Mouse (Mus musculus): ENCODE measurements at regions not wholly inside any gene's neighbourhood (a gene's known extent, or its start where the extent isn't known, plus 50 kb on each side); places are given as distances from the start of the nearest gene placed in this dataset.

DNA sequence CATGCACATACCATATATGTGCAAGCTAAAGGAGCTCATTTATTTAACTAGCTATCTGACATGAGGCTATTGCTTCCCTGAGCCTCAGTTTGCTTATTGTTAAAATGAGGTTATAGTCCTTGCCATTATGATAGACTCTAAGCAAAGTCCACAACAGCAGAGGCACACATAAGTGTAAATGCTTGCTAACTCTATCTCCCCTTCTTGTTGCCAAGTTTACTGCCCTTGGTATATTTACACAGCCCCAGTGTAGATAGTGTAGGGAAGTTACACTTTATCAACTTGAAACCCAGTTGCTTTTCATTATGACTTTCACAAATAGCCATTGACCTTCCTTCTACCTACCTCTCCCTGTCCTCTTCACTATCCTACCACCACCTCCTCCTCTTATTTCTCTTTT is 782.6 kb upstream of the Agtr1b start:
- Histone ChIP-seq H3K4me2 (replicated peaks; ENCODE audit: low read depth) (no peak overlapping the region), H3K4me3 (ENCODE audit: low read depth, low read length) (no peak overlapping the region), H3K4me1 (replicated peaks; ENCODE audit: control insufficient read depth, insufficient read depth) (no peaks in the 10 kb centered on the region), H3K9ac (ENCODE audit: low read length) (no peak overlapping the region), H3K9me3 (ENCODE audit: control insufficient read depth, low read length) (no peaks in the 10 kb centered on the region), H3K27ac (replicated peaks) (no peak overlapping the region), H3K27me3 (ENCODE audit: control insufficient read depth, insufficient read depth, low read length) (no peaks in the 10 kb centered on the region), H3K36me3 (ENCODE audit: control insufficient read depth, insufficient read depth, low read length) (no peaks in the 10 kb centered on the region)
- TF ChIP-seq CTCF (IDR thresholded peaks at IDR 0.05; ENCODE audit: low read depth) (no peak), EP300 (optimal IDR thresholded peaks at IDR 0.05) (no peak)
- DNase-seq (ENCODE audit: low spot score) (no peak), ATAC-seq (ENCODE audit: low FRiP score, low TSS enrichment) (peak; percentile 89; the same call in 1 of the 2 replicates)

DNA sequence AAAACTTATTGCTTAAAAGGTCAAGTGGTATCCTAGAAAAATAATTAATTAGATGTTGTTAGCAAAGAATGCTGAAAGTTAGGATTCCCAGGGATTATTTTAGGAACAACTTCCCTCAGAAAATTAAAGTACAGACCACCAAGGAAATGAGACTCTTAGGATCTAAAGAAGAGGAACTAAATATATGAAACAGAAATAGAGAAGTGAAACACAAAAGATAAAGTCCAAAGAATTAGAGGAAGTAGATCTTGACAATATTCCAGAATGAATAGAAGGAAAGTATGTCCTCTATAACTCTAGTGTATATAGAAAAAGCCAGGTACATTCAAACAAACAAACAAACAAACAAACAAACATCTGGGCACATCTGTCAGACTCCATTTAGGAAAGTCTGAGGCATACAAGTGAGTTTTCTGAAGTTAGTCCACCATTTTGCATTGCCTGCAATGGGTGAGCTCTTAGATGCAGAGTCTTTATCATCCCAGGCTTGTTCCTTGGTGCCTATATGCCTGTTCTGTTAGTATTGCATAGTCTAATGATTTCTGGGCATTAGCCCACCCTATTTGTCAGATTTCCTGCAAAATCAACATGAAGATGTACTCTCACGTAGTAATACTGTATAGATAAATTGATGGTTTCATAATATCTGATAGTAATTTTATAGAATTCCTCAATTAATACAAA is 762.0 kb upstream of the Agtr1b start:
- Histone ChIP-seq H3K9me3 (ENCODE audit: control insufficient read depth, low read length) (no peaks in the 10 kb centered on the region), H3K27ac (replicated peaks) (no peak overlapping the region), H3K9ac (ENCODE audit: low read length) (no peak overlapping the region), H3K4me1 (replicated peaks; ENCODE audit: control insufficient read depth, insufficient read depth) (no peaks in the 10 kb centered on the region), H3K4me3 (ENCODE audit: low read depth, low read length) (no peak overlapping the region), H3K36me3 (ENCODE audit: control insufficient read depth, insufficient read depth, low read length) (no peaks in the 10 kb centered on the region), H3K4me2 (replicated peaks; ENCODE audit: low read depth) (no peak overlapping the region), H3K27me3 (ENCODE audit: control insufficient read depth, insufficient read depth, low read length) (no peaks in the 10 kb centered on the region)
- DNase-seq (ENCODE audit: low spot score) = no peak
- 96% methylated on average over 1 of the region's 1 CpGs for WGBS
- TF ChIP-seq EP300 (optimal IDR thresholded peaks at IDR 0.05) (no peak), CTCF (IDR thresholded peaks at IDR 0.05; ENCODE audit: low read depth) (no peak)
- ATAC-seq (ENCODE audit: low FRiP score, low TSS enrichment) = no peak

DNA sequence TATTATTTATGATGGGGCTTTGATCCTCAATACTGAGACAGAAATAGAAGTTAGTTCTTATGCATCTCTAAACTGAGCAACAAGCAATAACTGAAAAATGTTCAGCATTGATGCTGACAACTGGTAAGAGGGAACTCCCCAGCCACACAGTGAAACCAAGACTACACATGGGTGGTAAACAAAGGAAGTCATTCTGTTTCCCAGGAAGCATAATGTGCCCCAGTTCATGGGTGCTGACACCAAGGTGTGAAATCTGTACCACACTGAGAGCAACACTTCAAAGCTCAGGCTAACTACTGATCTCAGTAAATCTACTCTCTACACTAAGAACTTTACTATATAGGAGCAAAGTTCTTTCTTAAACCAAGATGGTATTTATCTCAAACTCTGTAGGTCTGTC is 759.2 kb upstream of the Agtr1b start:
- Histone ChIP-seq H3K36me3 (ENCODE audit: control insufficient read depth, insufficient read depth, low read length) (no peaks in the 10 kb centered on the region), H3K9me3 (ENCODE audit: control insufficient read depth, low read length) (no peaks in the 10 kb centered on the region), H3K4me2 (replicated peaks; ENCODE audit: low read depth) (no peak overlapping the region), H3K27ac (replicated peaks) (no peak overlapping the region), H3K9ac (ENCODE audit: low read length) (no peak overlapping the region), H3K27me3 (ENCODE audit: control insufficient read depth, insufficient read depth, low read length) (no peaks in the 10 kb centered on the region), H3K4me1 (replicated peaks; ENCODE audit: control insufficient read depth, insufficient read depth) (no peaks in the 10 kb centered on the region), H3K4me3 (ENCODE audit: low read depth, low read length) (no peak overlapping the region)
- no peak for ATAC-seq (ENCODE audit: low FRiP score, low TSS enrichment)
- no peak for DNase-seq (ENCODE audit: low spot score)
- TF ChIP-seq CTCF (IDR thresholded peaks at IDR 0.05; ENCODE audit: low read depth) (no peak), EP300 (optimal IDR thresholded peaks at IDR 0.05) (no peak)

DNA sequence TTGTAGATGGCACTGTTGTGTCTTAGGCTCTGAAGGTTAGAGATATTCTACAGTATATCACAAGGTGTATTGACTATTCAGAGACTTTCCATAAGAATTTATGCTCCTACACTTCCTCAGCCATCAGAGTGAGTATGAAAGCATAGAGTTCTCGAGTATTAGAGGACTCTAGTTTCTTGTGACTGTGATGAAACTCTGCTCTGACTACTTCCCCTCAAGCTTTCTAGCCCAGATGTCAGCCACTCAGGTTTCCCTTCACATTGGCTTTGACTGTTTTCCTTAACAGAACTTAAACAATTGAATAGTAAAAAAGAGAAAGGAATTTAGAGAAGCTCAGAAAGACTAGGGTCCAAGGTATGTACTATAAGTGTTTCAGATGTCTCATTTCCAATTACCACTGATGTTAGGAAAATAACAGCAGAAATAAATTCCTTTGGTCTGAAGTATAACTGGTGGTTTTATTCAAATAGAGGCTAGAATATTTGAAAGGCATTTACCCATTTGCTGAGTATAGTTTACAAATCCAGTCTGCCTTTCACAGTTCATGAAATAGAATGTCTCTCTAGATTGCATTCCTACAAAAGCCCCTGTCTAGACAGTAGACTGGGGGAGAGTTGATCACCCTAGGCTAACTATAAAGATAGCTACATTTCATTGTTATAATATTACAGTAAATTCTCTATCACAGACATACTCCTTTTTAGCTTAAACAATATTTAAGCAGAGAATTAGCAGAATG is 751.4 kb upstream of the Agtr1b start:
- DNase-seq (ENCODE audit: low spot score) (no peak), ATAC-seq (ENCODE audit: low FRiP score, low TSS enrichment) (no peak)
- Histone ChIP-seq H3K36me3 (ENCODE audit: control insufficient read depth, insufficient read depth, low read length) (no peaks in the 10 kb centered on the region), H3K9me3 (ENCODE audit: control insufficient read depth, low read length) (no peaks in the 10 kb centered on the region), H3K4me2 (replicated peaks; ENCODE audit: low read depth) (no peak overlapping the region), H3K4me1 (replicated peaks; ENCODE audit: control insufficient read depth, insufficient read depth) (no peaks in the 10 kb centered on the region), H3K27ac (replicated peaks) (no peak overlapping the region), H3K27me3 (ENCODE audit: control insufficient read depth, insufficient read depth, low read length) (no peaks in the 10 kb centered on the region), H3K9ac (ENCODE audit: low read length) (no peak overlapping the region), H3K4me3 (ENCODE audit: low read depth, low read length) (no peak overlapping the region)
- TF ChIP-seq CTCF (IDR thresholded peaks at IDR 0.05; ENCODE audit: low read depth) (no peak), EP300 (optimal IDR thresholded peaks at IDR 0.05) (no peak)
- WGBS = 76% methylated on average over 1 of the region's 1 CpGs

DNA sequence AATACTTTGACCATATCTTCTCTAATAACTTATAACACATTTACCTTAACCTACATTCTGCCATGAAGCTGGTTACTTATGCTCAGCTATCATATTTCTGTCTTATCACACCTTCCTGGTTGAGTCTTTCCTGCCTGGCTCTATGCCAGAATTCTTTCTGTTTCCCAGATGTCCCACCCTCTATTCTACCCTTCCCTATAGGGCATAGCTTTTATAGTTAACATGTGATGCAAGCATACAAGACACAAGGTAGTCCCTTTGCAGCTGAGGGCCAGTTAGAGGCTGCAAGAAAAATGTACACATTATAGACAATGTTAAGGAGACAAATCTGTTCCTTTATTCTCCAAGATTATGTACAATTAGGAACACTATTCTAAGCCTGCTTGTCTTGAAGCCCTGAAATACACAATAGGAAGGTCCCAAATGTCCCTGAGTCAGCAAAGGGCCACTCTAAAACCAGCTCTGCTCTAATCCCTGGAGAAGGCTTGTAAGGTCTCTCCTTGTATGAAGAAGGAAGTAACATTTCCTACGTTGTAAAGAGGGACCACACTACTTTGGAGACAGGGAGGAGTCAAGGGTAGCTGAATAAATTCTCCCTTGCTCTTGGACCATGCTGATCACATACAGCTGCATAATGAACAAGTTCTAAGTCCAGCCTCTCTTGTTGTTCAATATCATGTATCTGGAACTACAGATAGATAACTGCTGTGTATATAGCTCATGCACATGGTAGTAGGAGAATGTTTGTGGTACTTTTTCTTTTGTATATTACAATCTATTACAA is 745.0 kb upstream of the Agtr1b start:
- H3K36me3 ChIP-seq (ENCODE audit: control insufficient read depth, insufficient read depth, low read length) = no peaks in the 10 kb centered on the region
- ATAC-seq (ENCODE audit: low FRiP score, low TSS enrichment) (peak; percentile 87), DNase-seq (ENCODE audit: low spot score) (peak; percentile 18)
- TF ChIP-seq EP300 (optimal IDR thresholded peaks at IDR 0.05) = no peak
- TF ChIP-seq CTCF (IDR thresholded peaks at IDR 0.05; ENCODE audit: low read depth) = no peak
- WGBS = 45% methylated on average over 1 of the region's 1 CpGs
- no peaks in the 10 kb centered on the region for H3K4me1 ChIP-seq (replicated peaks; ENCODE audit: control insufficient read depth, insufficient read depth)
- H3K4me2 ChIP-seq (replicated peaks; ENCODE audit: low read depth) = no peak overlapping the region
- no peaks in the 10 kb centered on the region for H3K9me3 ChIP-seq (ENCODE audit: control insufficient read depth, low read length)
- H3K27ac ChIP-seq (replicated peaks) = no peak overlapping the region
- no peak overlapping the region for H3K9ac ChIP-seq (ENCODE audit: low read length)
- H3K27me3 ChIP-seq (ENCODE audit: control insufficient read depth, insufficient read depth, low read length) = no peaks in the 10 kb centered on the region
- H3K4me3 ChIP-seq (ENCODE audit: low read depth, low read length) = no peak overlapping the region

DNA sequence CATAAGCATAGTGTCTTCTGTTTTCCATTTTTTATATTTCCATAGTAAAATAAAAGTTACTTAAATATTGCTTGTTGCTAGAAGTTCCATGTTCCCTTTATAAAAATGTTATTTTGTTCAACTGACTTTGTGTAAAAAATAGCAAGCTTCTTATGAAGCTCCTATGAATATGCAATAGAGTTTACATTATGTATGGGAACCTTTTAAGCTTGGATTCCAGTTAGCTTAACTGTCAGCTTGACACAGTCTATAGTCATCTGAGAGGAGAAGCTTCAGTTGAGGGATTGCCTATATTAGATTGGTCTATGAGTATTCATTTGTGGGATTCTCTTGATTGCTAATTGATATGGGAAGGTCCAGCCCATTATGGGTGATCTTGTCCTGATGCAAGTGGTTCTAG is 723.2 kb upstream of the Agtr1b start:
- H3K27ac ChIP-seq (replicated peaks) = no peak overlapping the region
- no peaks in the 10 kb centered on the region for H3K27me3 ChIP-seq (ENCODE audit: control insufficient read depth, insufficient read depth, low read length)
- ATAC-seq (ENCODE audit: low FRiP score, low TSS enrichment) = no peak
- no peak overlapping the region for H3K9ac ChIP-seq (ENCODE audit: low read length)
- H3K36me3 ChIP-seq (ENCODE audit: control insufficient read depth, insufficient read depth, low read length) = no peaks in the 10 kb centered on the region
- H3K4me3 ChIP-seq (ENCODE audit: low read depth, low read length) = no peak overlapping the region
- H3K9me3 ChIP-seq (ENCODE audit: control insufficient read depth, low read length) = no peaks in the 10 kb centered on the region
- no peak for TF ChIP-seq EP300 (optimal IDR thresholded peaks at IDR 0.05)
- TF ChIP-seq CTCF (IDR thresholded peaks at IDR 0.05; ENCODE audit: low read depth) = no peak
- H3K4me1 ChIP-seq (replicated peaks; ENCODE audit: control insufficient read depth, insufficient read depth) = no peaks in the 10 kb centered on the region
- H3K4me2 ChIP-seq (replicated peaks; ENCODE audit: low read depth) = no peak overlapping the region
- DNase-seq (ENCODE audit: low spot score) = no peak

Data from stomach, postnatal 0 days (tissue).